10 mouse cellular contexts compared by ENCODE assay signal in genomic region chr9:91383441-91384135, GRCm38 (mm10). TPM values are rescaled to one million over a fixed set of nuclear protein-coding genes. Genes with fewer than 3 reads are reported as not detected.
DNase-seq lines count a peak whose midpoint lies in the region; ATAC-seq and TF ChIP-seq lines count a peak whose summit lies in the region.
"Had no signal": no experiment of that assay in that cellular context is flagged by ENCODE, and none has a peak within 500 bp of the region (broad histone marks: within the 10 kb centered on the region; RNA-seq: fewer than 3 reads in every experiment).

No protein-coding gene starts in this region.

- H3K4me1 ChIP-seq in G1E (ENCODE audit: insufficient read depth, low read depth, low read length) = no peaks in the 10 kb centered on the region
- H3K4me1 ChIP-seq in forebrain, embryonic 13.5 days = peaks cover 50% of the 10 kb centered on the region
- H3K4me1 ChIP-seq in midbrain, embryonic 11.5 days (ENCODE audit: control insufficient read depth, insufficient read depth, low read length) = peaks cover 17% of the 10 kb centered on the region

- peak overlapping the region; percentile 69 for H3K4me2 ChIP-seq in forebrain, embryonic 13.5 days
- peak overlapping the region; percentile 84 for H3K4me2 ChIP-seq in midbrain, embryonic 11.5 days

- no peak for TF ChIP-seq CTCF in G1E (IDR thresholded peaks at IDR 0.05; ENCODE audit: low read depth, low read length)

- peaks cover 66% of the 10 kb centered on the region for H3K9me3 ChIP-seq in G1E (replicated peaks)
- no peaks in the 10 kb centered on the region for H3K9me3 ChIP-seq in forebrain, embryonic 13.5 days (replicated peaks)
- no peaks in the 10 kb centered on the region for H3K9me3 ChIP-seq in midbrain, embryonic 11.5 days (ENCODE audit: control insufficient read depth, low read length)

- peak overlapping the region; percentile 69 for H3K9ac ChIP-seq in forebrain, embryonic 13.5 days
- peak overlapping the region; percentile 94 for H3K9ac ChIP-seq in midbrain, embryonic 11.5 days (ENCODE audit: low read length)

- intact Hi-C loops in left cerebral cortex, postnatal 14 days (cut with DNase I) = no loop called here

- ATAC-seq in G1E (ENCODE audit: extremely low read depth, insufficient number of reproducible peaks, low FRiP score, poor library complexity, severe bottlenecking) = no peak
- ATAC-seq in forebrain, embryonic 13.5 days = peak; percentile 43
- ATAC-seq in midbrain, embryonic 11.5 days (ENCODE audit: low FRiP score) = peak; percentile 47

- peak overlapping the region; percentile 94 for H3K27ac ChIP-seq in forebrain, embryonic 13.5 days
- H3K27ac ChIP-seq in midbrain, embryonic 11.5 days (ENCODE audit: low read depth, low read length) = peak overlapping the region; percentile 92

- no peaks in the 10 kb centered on the region; the same call in 1 of the 2 replicates for H3K27me3 ChIP-seq in G1E (ENCODE audit: insufficient read depth, low read length)
- H3K27me3 ChIP-seq in forebrain, embryonic 13.5 days = peaks cover 94% of the 10 kb centered on the region
- H3K27me3 ChIP-seq in midbrain, embryonic 11.5 days (ENCODE audit: control insufficient read depth, insufficient read depth, low read length) = peaks cover 80% of the 10 kb centered on the region

- DNase-seq in G1E (ENCODE audit: low spot score) = no peak
- DNase-seq in cerebellum, adult 18-20 months = peak; percentile 75 to 78
- peak; percentile 95 for DNase-seq in midbrain, embryonic 11.5 days (ENCODE audit: low spot score, missing footprints)
- DNase-seq in ovary, postnatal 10 days (ENCODE audit: low spot score) = no peak
- DNase-seq in kidney, adult 9 months = no peak
- DNase-seq in left cerebral cortex, postnatal 14 days (ENCODE audit: low spot score in 2 of 2) = no peak
- no peak for DNase-seq in ovary, postnatal 36 days (ENCODE audit: low spot score)
- DNase-seq: right cerebral cortex, postnatal 4 days; thymus, postnatal 14 days had no signal

- WGBS in forebrain, embryonic 13.5 days = 2% methylated on average over 28 of the region's 28 CpGs
- under 1% methylated on average over 28 of the region's 28 CpGs for WGBS in midbrain, embryonic 11.5 days

- peak overlapping the region; percentile 23; the same call in 1 of the 2 replicates for H3K4me3 ChIP-seq in G1E (ENCODE audit: low read depth, low read length)
- peak overlapping the region; percentile 50 for H3K4me3 ChIP-seq in forebrain, embryonic 13.5 days
- H3K4me3 ChIP-seq in midbrain, embryonic 11.5 days (ENCODE audit: low read depth, low read length) = peak overlapping the region; percentile 58

- H3K36me3 ChIP-seq in G1E (replicated peaks) = no peaks in the 10 kb centered on the region
- H3K36me3 ChIP-seq in forebrain, embryonic 13.5 days (ENCODE audit: poor library complexity, severe bottlenecking) = no peaks in the 10 kb centered on the region
- H3K36me3 ChIP-seq in midbrain, embryonic 11.5 days (ENCODE audit: control insufficient read depth, insufficient read depth, low read length) = no peaks in the 10 kb centered on the region

RNA-seq across cellular contexts. Expression of gene Zic1, which starts 18.0 kb away (rescaled TPM):
- total RNA-seq in G1E (2014; fragmentation: Nextera tagmentation) = not detected in 2 replicates
- total RNA-seq in G1E (2017) = 0.05 and 0.06 TPM in 2 replicates
- not detected in 2 replicates for polyA plus RNA-seq in G1E (2012)
- polyA plus RNA-seq in forebrain, embryonic 13.5 days (2015; fragmentation: Nextera tagmentation; extraction: Ambion mirVana) = 10.8 and 15.1 TPM in 2 replicates
- 13.7 and 14.8 TPM in 2 replicates for polyA plus RNA-seq in midbrain, embryonic 11.5 days (2014; fragmentation: Nextera tagmentation; extraction: Ambion mirVana)
- 10 to 100 TPM; 12.4 to 13.8 TPM for total RNA-seq in left cerebral cortex, postnatal 14 days (2021)

RNA-seq across cellular contexts. Expression of gene Zic4, which starts 21.4 kb away (rescaled TPM):
- not detected in 2 replicates for total RNA-seq in G1E (2014; fragmentation: Nextera tagmentation)
- 0.16 and 0.23 TPM in 2 replicates for total RNA-seq in G1E (2017)
- not detected in 2 replicates for polyA plus RNA-seq in G1E (2012)
- polyA plus RNA-seq in forebrain, embryonic 13.5 days (2015; fragmentation: Nextera tagmentation; extraction: Ambion mirVana) = 48.4 and 62.0 TPM in 2 replicates
- polyA plus RNA-seq in midbrain, embryonic 11.5 days (2014; fragmentation: Nextera tagmentation; extraction: Ambion mirVana) = 41.7 and 42.5 TPM in 2 replicates
- 1 to 10 TPM; 4.1 to 5.2 TPM for total RNA-seq in left cerebral cortex, postnatal 14 days (2021)

Comparison
In these comparisons a context has a peak if more than half of its experiments do, and no peak if none do; other contexts are left out.
1. DNase-seq: peak in cerebellum, adult 18-20 months (2 of 2) and midbrain, embryonic 11.5 days (single experiment); none in G1E (single experiment), ovary, postnatal 10 days (single experiment), kidney, adult 9 months (single experiment), left cerebral cortex, postnatal 14 days (0 of 2) and ovary, postnatal 36 days (single experiment).
2. RNA of gene Zic1, which starts 18.0 kb away (polyA plus RNA-seq): 10.8 to 15.1 TPM in forebrain, embryonic 13.5 days and 13.7 to 14.8 TPM in midbrain, embryonic 11.5 days; not detected in G1E; every median in the first group is over 10 times any median in the second.
3. RNA of gene Zic4, which starts 21.4 kb away (polyA plus RNA-seq): 48.4 to 62.0 TPM in forebrain, embryonic 13.5 days and 41.7 to 42.5 TPM in midbrain, embryonic 11.5 days; not detected in G1E; every median in the first group is over 10 times any median in the second.
4. Peak in every context shown above with its lines, with median percentiles within 50 percentile points of each other: H3K4me3 ChIP-seq.